Mouse (Mus musculus) intestine, embryonic 15.5 days (tissue): ENCODE results near the gene Gm21118. TPM values are rescaled to one million over a fixed set of nuclear protein-coding genes. Genes with fewer than 3 reads are reported as not detected.
"Not testable (repeated sequence)": the region's sequence is repeated elsewhere in the genome, so short reads cannot be mapped to it uniquely, and the experiment has no call there.

Experiments
- ATAC-seq: fragments of 200-750 bp; cut with Nextera tagmentation; 2 replicates; pipeline ENCODE4 v1.8.0; 2017; ENCODE audit warnings: moderate TSS enrichment, moderate library complexity
- H3K27ac ChIP-seq: fragments of 300-500 bp; sonication (generic); 2 replicates; pipeline ENCODE4 v1.5.1; 2015; ENCODE audit warnings: mild to moderate bottlenecking, inconsistent platforms
- H3K27me3 ChIP-seq: fragments of 300-500 bp; sonication (generic); replicated peaks from 2 replicates; pipeline ENCODE4 v1.6.1; 2015; ENCODE audit warnings: inconsistent platforms
- H3K36me3 ChIP-seq: fragments of 300-500 bp; sonication (generic); 2 replicates; pipeline ENCODE4 v1.6.1; 2015; ENCODE audit warnings: inconsistent platforms
- H3K4me1 ChIP-seq: fragments of 300-500 bp; sonication (generic); replicated peaks from 2 replicates; pipeline ENCODE4 v1.6.1; 2015; ENCODE audit warnings: inconsistent platforms
- H3K4me2 ChIP-seq: fragments of 300-500 bp; sonication (generic); replicated peaks from 2 replicates; pipeline ENCODE4 v1.6.1; 2015; ENCODE audit warnings: mild to moderate bottlenecking, inconsistent platforms
- H3K4me3 ChIP-seq: fragments of 300-500 bp; sonication (generic); replicated peaks from 2 replicates; pipeline ENCODE4 v1.5.1; 2015; ENCODE audit warnings: inconsistent platforms
- H3K9ac ChIP-seq: fragments of 300-500 bp; sonication (generic); 2 replicates; pipeline ENCODE4 v1.6.1; 2015; ENCODE audit warnings: inconsistent platforms
- H3K9me3 ChIP-seq: fragments of 300-500 bp; sonication (generic); 2 replicates; pipeline ENCODE4 v1.6.1; 2016; ENCODE audit warnings: inconsistent platforms
- WGBS: fragments of 180-500 bp; shearing (Covaris S2); methylation state at CpG from one replicate; pipeline ENCODE4 v1.1.7; 2015; 5-methylcytosine and 5-hydroxymethylcytosine counted together
- polyA plus RNA-seq: library from polyadenylated mRNA; unstranded; fragments of >200 nt; fragmentation: Nextera tagmentation; extraction: Ambion mirVana; gene quantifications from 2 replicates; pipeline ENCODE4 v1.2.1, GENCODE M21; 2015

Gm21118 gene
- polyA plus RNA-seq: not detected in 2 replicates

- not testable (repeated sequence) for H3K27ac ChIP-seq, H3K9ac ChIP-seq, H3K4me1 ChIP-seq, ATAC-seq, H3K36me3 ChIP-seq, H3K4me2 ChIP-seq, H3K9me3 ChIP-seq, H3K27me3 ChIP-seq, H3K4me3 ChIP-seq
- WGBS: no CpG with 5 or more reads among the region's 4 CpGs
Measured at GRCm38 (mm10) chrY:70273542-70273941, at the start of gene Gm21118. Gene Gm21118 (minus strand): TSS chrY:70273642.

GRCm38 (mm10) chrY:70303187-70303586 is 29.7 kb upstream of the Gm21118 start, which contains the start of the genes Gm29423 and Gm29644:
Gene Gm29423 (minus strand): TSS chrY:70303287.
Gene Gm29644 (minus strand): TSS chrY:70303343.
- not testable (repeated sequence) for H3K27me3 ChIP-seq, H3K4me1 ChIP-seq, H3K9ac ChIP-seq, H3K27ac ChIP-seq, ATAC-seq, H3K36me3 ChIP-seq, H3K4me3 ChIP-seq, H3K4me2 ChIP-seq, H3K9me3 ChIP-seq
- WGBS: no CpG with 5 or more reads among the region's 2 CpGs

Other genes starting within 250 kb of the Gm21118 start
- gene Gm29423, start 29.6 kb upstream of the Gm21118 start, polyA plus RNA-seq: not detected in 2 replicates
- not detected in 2 replicates for gene Gm29644, start 29.7 kb upstream of the Gm21118 start, polyA plus RNA-seq
- gene Gm20888, start 168.2 kb upstream of the Gm21118 start, polyA plus RNA-seq: not detected in 2 replicates